In the genomic region with DNA sequence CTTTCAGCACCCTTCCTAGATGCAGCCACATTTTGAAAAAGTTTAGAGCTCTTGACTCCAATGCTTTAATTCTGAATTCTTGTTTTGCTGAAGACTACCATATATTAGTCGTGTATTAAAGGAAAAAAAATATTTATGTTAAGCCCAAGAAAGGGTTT, we compare ENCODE assay signal across 8 mouse cellular contexts. TPM values are rescaled to one million over a fixed set of nuclear protein-coding genes. Genes with fewer than 3 reads are reported as not detected.
DNase-seq lines count a peak whose midpoint lies in the region; ATAC-seq and TF ChIP-seq lines count a peak whose summit lies in the region.

A gene (minus strand): TSS at position 89 of the 158 bp plus-strand sequence.

- H3K4me1 ChIP-seq in lung, adult 2 months (ENCODE audit: control insufficient read depth, insufficient read depth, low read length): peaks cover 14% of the 10 kb centered on the region
- peaks cover 45% of the 10 kb centered on the region for H3K4me1 ChIP-seq in limb, embryonic 13.5 days

- WGBS in lung, adult 2 months: 18% methylated on average over 1 of the region's 1 CpGs
- 0% methylated on average over 1 of the region's 1 CpGs for WGBS in limb, embryonic 13.5 days

- no peak for TF ChIP-seq POLR2A in lung, adult 2 months (IDR thresholded peaks at IDR 0.05; ENCODE audit: borderline replicate concordance, extremely low read depth, low read depth, low read length)
- no peak for TF ChIP-seq POLR2A in brain, embryonic 14.5 days (IDR thresholded peaks at IDR 0.05; ENCODE audit: borderline replicate concordance, extremely low read depth, insufficient read depth, insufficient read length, poor library complexity, severe bottlenecking)

- H3K27ac ChIP-seq in limb, embryonic 13.5 days: peak within 1 kb of the TSS; percentile 99

- intact Hi-C loops in heart, postnatal 25 days (cut with DNase I): loop anchor here (10.0 kb wide), 2 partner anchors 768 to 1218 kb away; no protein-coding TSS in a partner anchor

- peak within 1 kb of the TSS; percentile 59 for H3K4me3 ChIP-seq in lung, adult 2 months (replicated peaks; ENCODE audit: extremely low read depth, low read depth, low read length)
- peak within 1 kb of the TSS; percentile 80 for H3K4me3 ChIP-seq in limb, embryonic 13.5 days

- H3K9me3 ChIP-seq in limb, embryonic 13.5 days: no peaks in the 10 kb centered on the region

- DNase-seq in lung, adult 2 months: no peak
- DNase-seq in lung, adult 18-20 months: no peak
- DNase-seq in brain, embryonic 14.5 days (ENCODE audit: low read depth): no peak
- no peak for DNase-seq in heart, postnatal 25 days (ENCODE audit: low spot score)
- peak; percentile 3 for DNase-seq in splenic B cell, adult 2 months (ENCODE audit: low read depth, low spot score)
- no peak for DNase-seq in B cell, adult 2 months
- no peak for DNase-seq in kidney, postnatal 36 days

- H3K36me3 ChIP-seq in limb, embryonic 13.5 days: peaks cover 4% of the 10 kb centered on the region; the same call in 1 of the 2 replicates
- no peaks in the 10 kb centered on the region for H3K36me3 ChIP-seq in splenic B cell, adult 2 months (ENCODE audit: control insufficient read depth, insufficient read depth, low read length, poor library complexity, severe bottlenecking)

- ATAC-seq in limb, embryonic 13.5 days (ENCODE audit: low FRiP score, low read depth): no peak

- peak within 1 kb of the TSS; percentile 66 for H3K9ac ChIP-seq in limb, embryonic 13.5 days

- no peak for TF ChIP-seq CTCF in lung, adult 2 months (IDR thresholded peaks at IDR 0.05; ENCODE audit: insufficient read depth, low read length)
- TF ChIP-seq CTCF in brain, embryonic 14.5 days (IDR thresholded peaks at IDR 0.05; ENCODE audit: borderline replicate concordance, extremely low read depth, insufficient read depth, insufficient read length): no peak

- no peaks in the 10 kb centered on the region for H3K27me3 ChIP-seq in limb, embryonic 13.5 days
- H3K27me3 ChIP-seq in splenic B cell, adult 2 months (ENCODE audit: control insufficient read depth, insufficient read depth, low read length, poor library complexity, severe bottlenecking): peaks cover 6% of the 10 kb centered on the region

- peak within 1 kb of the TSS; percentile 83 for H3K4me2 ChIP-seq in limb, embryonic 13.5 days (replicated peaks)

RNA-seq across cellular contexts. Expression of the gene that starts here (rescaled TPM):
- 130 and 131 TPM in 2 replicates for polyA plus RNA-seq in lung, adult 2 months (2012; rRNA removed)
- polyA plus RNA-seq in brain, embryonic 14.5 days (2012; rRNA removed): 130 and 168 TPM in 2 replicates
- 10 to 100 TPM; 12.6 TPM for total RNA-seq in heart, postnatal 25 days (2021)
- 388 and 402 TPM in 2 replicates for polyA plus RNA-seq in limb, embryonic 13.5 days (2015; fragmentation: Nextera tagmentation; extraction: Ambion mirVana)
